Mouse (Mus musculus) testis, adult 10 weeks (tissue): ENCODE measurements around the gene Olfr1031. TPM values are rescaled to one million over a fixed set of nuclear protein-coding genes. Genes with fewer than 3 reads are reported as not detected.

Experiments used
- polyA plus RNA-seq: library from polyadenylated mRNA; stranded (reverse); fragments of 350-450 nt; fragmentation: Illumina TruSeq; extraction: RNeasy Lipid Tissue Mini Kit (QIAGEN cat#74804); gene quantifications from one replicate; pipeline ENCODE4 v1.2.3, GENCODE M21; 2014; ENCODE audit warnings: low read depth, low replicate concordance

The Olfr1031 gene
- not detected for polyA plus RNA-seq

DNA sequence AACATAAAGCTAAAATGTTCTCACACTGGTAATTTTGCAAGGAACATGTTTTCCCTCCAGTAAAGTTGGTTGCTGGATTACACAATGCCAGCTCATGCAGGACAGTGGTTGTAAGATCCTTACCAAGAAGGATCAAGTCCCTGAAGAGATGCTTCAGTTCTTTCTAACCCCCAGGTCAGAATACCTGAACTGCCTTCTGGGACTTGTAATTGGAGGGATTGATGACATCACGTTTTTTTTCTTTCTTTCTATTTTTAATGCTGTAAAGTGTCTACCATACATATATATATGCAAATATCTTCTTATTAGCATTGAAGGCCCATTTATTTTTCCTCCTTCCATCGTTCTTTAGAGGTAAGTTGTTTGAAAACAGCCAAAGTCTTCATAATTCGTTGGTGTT, at the start of gene Olfr1031:
Gene Olfr1031 (plus strand): TSS at position 301 of the 400 bp plus-strand sequence.

GRCm38 (mm10) chr2:85950137-85950536, 40.0 kb upstream of the Olfr1031 start, which contains the start of gene Olfr1028:
Olfr1028 (plus strand) TSS chr2:85950437.

DNA sequence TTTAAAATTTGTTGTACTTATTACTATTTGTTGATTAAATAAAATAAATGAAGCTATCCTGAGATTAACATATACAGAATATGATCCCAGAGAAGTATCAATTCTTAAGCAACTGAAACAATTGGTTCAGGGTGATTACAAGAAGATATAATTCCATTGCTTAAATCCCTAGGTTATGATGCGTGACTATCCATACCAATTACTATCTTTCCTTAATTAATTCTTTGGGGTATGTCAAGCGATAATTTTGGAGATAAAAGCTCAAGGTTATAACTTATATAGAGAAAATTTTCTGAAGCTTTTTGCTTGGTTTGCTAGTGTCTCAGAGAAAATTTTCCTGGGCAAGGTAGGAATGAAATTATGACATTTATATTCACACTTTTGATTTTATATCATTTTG, 16.5 kb upstream of the Olfr1031 start, which contains the start of gene Olfr1029:
Gene Olfr1029 (plus strand): TSS at position 301 of the 400 bp plus-strand sequence.

DNA sequence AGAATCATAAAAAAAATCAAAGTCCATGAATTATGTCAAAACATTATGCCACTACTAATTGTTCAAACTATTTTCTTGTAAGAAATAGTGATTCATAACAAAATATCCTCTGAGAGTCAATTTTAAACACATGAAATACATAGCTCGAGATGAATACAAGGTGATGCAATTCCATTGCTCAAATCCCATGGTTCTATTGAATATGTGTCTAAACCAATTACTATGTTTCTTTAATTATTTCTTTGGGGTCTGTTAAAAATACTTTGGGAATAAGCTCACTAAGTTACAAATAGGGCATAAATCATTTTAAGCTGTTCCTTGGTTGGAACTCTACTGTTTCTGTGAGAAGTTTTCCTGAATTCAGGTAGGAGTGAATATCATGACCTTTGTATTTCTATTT, 11.1 kb upstream of the Olfr1031 start, which contains the start of gene Olfr1030:
Gene Olfr1030 (plus strand): TSS at position 301 of the 400 bp plus-strand sequence.

DNA sequence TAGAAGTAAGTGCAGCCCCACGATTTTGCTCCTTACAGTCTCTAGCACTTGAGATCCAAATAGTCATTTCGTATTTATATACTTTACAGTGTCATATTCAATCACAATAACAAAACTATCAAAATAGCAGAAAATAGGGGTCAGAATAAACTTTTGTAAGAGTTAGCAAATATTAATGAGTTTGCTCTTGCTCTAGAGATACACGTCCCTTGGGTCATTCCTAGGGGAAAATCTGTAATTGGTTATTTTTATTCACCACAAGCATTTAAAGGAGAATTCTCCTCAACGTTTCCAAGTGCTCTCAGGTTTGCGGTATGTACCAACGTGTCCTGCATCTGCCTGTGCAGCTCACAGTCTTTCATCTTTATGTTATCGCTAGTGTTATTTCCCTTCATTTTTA, 15.1 kb downstream of the Olfr1031 start, which contains the start of gene Olfr1032:
Gene Olfr1032 (plus strand): TSS at position 301 of the 400 bp plus-strand sequence.

DNA sequence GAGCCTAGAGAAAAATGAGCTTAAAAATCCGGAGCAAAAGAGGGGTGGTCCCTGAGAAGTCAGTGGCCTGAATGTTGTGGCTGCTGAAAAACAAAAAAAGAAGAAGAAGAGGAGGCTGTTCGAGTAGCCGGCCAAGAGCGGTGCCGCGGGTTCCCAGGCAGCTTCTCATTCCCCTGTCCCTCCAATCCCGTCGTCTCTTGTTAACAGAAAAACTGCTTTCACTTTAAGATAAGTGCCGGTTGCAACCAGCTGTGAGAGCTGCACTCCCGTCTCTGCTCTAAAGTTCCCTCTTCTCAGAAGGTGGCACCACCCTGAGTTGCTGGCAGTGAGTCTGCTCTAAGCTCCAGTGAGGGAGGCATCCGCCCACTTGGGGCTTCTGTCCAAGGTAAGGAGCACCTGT, 30.3 kb downstream of the Olfr1031 start, which contains the start of gene Olfr1033:
Gene Olfr1033 (plus strand): TSS at position 228 of the 400 bp plus-strand sequence.

Other genes with a start within 250 kb of the Olfr1031 start
- not detected for gene Olfr1012, start 227.5 kb upstream of the Olfr1031 start, polyA plus RNA-seq
- gene Olfr1013, start 223.2 kb upstream of the Olfr1031 start, polyA plus RNA-seq, result 0.07 TPM
- not detected for gene Olfr1014, start 217.6 kb upstream of the Olfr1031 start, polyA plus RNA-seq
- not detected for gene Olfr1015, start 208.3 kb upstream of the Olfr1031 start, polyA plus RNA-seq
- gene Olfr1016, start 187.8 kb upstream of the Olfr1031 start, polyA plus RNA-seq, result not detected
- not detected for gene Olfr1018, start 171.8 kb upstream of the Olfr1031 start, polyA plus RNA-seq
- gene Olfr1019, start 144.8 kb upstream of the Olfr1031 start, polyA plus RNA-seq, result not detected
- gene Olfr1020, start 143.3 kb upstream of the Olfr1031 start, polyA plus RNA-seq, result not detected
- gene Olfr1022, start 121.7 kb upstream of the Olfr1031 start, polyA plus RNA-seq, result not detected
- gene Olfr1023, start 104.7 kb upstream of the Olfr1031 start, polyA plus RNA-seq, result not detected
- gene Olfr1024, start 85.3 kb upstream of the Olfr1031 start, polyA plus RNA-seq, result not detected
- not detected for gene Olfr1025-ps1, start 75.1 kb upstream of the Olfr1031 start, polyA plus RNA-seq
- not detected for gene Olfr1026, start 68.7 kb upstream of the Olfr1031 start, polyA plus RNA-seq
- not detected for gene Olfr1028, start 39.9 kb upstream of the Olfr1031 start, polyA plus RNA-seq
- gene Olfr1029, start 16.4 kb upstream of the Olfr1031 start, polyA plus RNA-seq, result 0.35 TPM
- not detected for gene Olfr1030, start 11.0 kb upstream of the Olfr1031 start, polyA plus RNA-seq
- gene Olfr1032, start 15.2 kb downstream of the Olfr1031 start, polyA plus RNA-seq, result not detected
- 1.5 TPM for gene Olfr1033, start 30.3 kb downstream of the Olfr1031 start, polyA plus RNA-seq
- 0.11 TPM for gene Olfr1034, start 55.6 kb downstream of the Olfr1031 start, polyA plus RNA-seq
- not detected for gene Olfr1036, start 83.7 kb downstream of the Olfr1031 start, polyA plus RNA-seq
- 0.15 TPM for gene Olfr1037, start 97.1 kb downstream of the Olfr1031 start, polyA plus RNA-seq
- gene Olfr1039, start 145.6 kb downstream of the Olfr1031 start, polyA plus RNA-seq, result not detected
- gene Olfr1040, start 156.4 kb downstream of the Olfr1031 start, polyA plus RNA-seq, result not detected
- not detected for gene Olfr1042, start 171.5 kb downstream of the Olfr1031 start, polyA plus RNA-seq
- not detected for gene Olfr1043, start 177.2 kb downstream of the Olfr1031 start, polyA plus RNA-seq
- gene Olfr1044, start 187.5 kb downstream of the Olfr1031 start, polyA plus RNA-seq, result not detected
- not detected for gene Olfr52, start 195.4 kb downstream of the Olfr1031 start, polyA plus RNA-seq
- gene Olfr1045, start 212.7 kb downstream of the Olfr1031 start, polyA plus RNA-seq, result not detected
- gene Olfr1046, start 229.0 kb downstream of the Olfr1031 start, polyA plus RNA-seq, result not detected
- not detected for gene Olfr1047, start 241.1 kb downstream of the Olfr1031 start, polyA plus RNA-seq
- gene Olfr1048, start 250.0 kb downstream of the Olfr1031 start, polyA plus RNA-seq, result not detected